Mouse (Mus musculus): ENCODE results near the gene Fbxo48.

- TF ChIP-seq EP300 (optimal IDR thresholded peaks at IDR 0.05), result no peak
- TF ChIP-seq CTCF (IDR thresholded peaks at IDR 0.05; ENCODE audit: low read depth), result no peak
Measured at GRCm38 (mm10) chr11:16956115-16956862, 5.1 kb downstream of the Fbxo48 start.

Data from stomach, postnatal 0 days (tissue).